Mouse (Mus musculus) adipocyte (in vitro differentiated cells): ENCODE measurements at regions not wholly inside any gene's neighbourhood (a gene's known extent, or its start where the extent isn't known, plus 50 kb on each side); places are given as distances from the start of the nearest gene placed in this dataset.

Source experiments
- DNase-seq: peaks from one replicate; pipeline ENCODE4 v3.0.0-alpha.2; 2016; ENCODE audit warnings: low spot score

DNA sequence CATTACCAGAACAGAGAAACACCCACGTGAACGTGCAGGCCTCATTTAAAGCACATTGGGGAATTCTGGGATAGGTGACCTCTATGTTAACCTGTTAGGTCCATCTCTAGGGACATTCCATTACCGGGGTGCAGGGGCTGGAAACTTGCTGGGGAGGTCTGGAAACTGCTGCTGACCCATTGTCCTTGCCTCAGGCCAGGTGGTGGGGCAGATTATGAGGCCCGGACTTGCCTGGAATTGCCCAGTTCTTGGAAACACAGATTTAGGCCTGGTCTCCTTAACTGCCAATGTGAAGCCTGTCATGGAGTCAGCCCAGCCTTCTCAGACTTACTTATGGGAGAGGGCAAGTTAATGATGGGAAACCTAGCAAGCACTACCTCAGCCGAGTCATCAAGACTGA, 175.3 kb upstream of the Klf7 start:
- DNase-seq = no peak

DNA sequence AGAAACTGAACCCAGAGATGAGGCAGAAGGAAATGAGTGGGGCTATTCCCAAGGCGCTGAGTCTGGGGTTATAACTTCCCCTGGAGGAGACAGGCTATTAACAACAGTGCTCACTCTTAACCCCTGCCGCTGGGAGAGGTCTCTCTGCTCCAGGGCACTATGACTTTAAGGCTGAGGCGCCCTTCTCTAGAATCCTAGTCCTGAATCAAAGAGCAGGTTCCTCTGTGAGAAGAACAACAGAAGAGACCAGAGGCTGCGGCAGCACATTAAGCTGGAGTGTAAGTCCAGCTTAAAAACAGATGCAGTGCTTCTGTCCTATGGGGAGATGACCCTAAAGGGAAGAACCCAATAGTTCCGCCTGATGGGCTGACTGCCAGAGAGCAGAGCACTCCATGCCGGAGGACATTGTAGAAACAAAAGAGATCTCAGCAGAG, 173.4 kb upstream of the Klf7 start:
- no peak for DNase-seq

DNA sequence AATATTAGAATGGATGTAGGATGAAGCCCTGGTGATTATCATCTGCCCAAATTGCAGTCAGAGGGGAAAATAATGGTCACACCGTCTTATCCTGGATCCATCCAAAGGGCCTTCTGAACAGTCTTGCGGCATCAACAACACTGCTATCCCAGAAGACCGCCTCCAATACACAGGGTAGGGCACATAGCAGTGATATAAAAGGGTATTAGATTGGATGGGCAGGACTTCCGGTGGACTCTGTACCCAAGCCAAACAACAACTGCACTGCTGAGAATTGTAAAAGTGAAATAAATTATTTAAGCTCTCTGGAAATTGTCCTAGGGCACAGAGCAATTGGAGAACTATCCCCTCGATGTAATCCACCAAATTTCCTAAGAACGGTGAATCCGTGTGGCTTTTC, 173.0 kb upstream of the Klf7 start:
- DNase-seq = no peak

DNA sequence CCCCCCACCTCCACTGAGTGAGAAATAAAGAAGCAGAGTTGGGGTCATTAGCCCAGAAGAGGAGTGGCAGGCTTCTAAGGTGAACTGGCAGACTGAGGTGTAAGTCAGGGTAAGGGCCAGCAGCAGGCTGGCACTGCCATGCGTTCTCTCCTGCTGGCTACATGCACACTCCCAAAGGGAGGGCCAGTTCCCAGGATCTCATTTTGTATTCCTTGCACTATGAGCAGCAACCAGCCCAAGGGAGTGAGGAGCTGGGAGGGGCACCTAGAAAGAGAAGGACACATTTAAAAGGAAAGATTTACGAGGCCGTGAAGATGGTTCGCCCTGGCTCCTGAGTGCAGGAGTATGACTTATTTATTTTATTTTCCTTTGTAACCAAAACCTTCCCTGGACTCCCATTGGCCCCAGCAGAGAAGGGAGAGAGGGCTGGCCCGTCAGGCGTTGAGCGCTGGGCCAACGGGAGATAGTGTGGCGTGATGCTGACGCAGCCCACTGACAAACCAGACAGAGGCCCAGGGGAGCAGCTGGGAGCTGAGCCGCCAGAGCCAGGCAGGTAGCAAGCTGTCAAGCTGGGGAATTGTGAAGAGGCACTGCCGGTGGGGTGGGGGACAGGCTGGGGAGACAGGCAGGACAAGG, 166.8 kb upstream of the Klf7 start:
- no peak for DNase-seq

DNA sequence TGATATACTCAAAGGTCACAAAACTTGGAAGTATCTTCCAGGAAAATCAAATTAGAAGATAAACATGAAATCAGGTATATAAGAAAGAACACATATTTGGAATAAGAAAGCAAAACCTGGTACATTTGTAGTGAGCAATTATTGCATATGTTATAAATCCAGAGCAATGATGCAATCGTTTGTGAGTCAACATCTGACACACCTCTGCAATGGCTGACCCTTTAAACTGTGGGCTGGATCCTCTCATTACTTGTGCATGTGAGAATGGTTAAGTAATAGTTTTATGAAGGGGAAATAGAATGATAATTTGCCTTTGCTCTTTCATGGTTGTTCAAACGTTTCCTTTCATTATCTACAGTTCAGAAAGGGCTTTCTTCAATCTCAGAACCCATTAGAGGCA, 165.0 kb upstream of the Klf7 start:
- no peak for DNase-seq

DNA sequence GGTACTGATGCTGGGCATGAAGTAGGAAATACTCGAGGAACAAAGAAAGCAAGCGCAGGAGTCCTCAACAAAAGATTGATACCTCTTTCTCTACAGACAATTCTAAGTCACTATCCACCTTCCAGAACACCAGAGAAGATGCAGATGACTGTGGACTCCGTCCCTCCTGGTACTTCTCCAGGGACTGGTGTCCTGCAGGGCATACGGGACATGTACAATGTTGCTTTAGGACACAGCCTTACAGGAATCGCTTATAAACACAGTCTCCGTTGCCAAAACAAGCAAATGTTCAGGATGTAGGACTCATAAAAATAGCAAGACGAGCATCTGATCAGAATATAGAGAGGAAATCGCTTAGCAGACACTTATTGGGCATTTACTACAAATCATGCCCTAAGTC, 162.6 kb upstream of the Klf7 start:
- DNase-seq = no peak

DNA sequence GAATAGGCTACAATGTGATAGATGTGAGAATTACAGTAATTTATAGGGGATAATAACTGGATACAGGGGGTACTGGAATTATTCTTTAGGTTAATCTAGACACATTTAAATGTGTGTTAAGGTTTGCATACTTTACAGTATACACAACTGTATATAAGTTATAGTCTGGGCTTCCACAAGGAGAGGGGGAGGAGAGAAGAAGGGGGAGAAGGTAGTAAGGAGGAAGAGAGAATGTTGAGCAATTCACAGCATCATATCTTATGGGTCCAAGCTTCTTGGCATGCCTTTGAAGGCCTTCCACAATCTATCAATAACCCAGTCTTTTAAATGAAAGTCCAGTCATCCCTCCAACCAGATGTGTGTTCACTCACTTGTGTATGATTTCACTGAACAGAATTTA, 153.8 kb upstream of the Klf7 start:
- DNase-seq = no peak

DNA sequence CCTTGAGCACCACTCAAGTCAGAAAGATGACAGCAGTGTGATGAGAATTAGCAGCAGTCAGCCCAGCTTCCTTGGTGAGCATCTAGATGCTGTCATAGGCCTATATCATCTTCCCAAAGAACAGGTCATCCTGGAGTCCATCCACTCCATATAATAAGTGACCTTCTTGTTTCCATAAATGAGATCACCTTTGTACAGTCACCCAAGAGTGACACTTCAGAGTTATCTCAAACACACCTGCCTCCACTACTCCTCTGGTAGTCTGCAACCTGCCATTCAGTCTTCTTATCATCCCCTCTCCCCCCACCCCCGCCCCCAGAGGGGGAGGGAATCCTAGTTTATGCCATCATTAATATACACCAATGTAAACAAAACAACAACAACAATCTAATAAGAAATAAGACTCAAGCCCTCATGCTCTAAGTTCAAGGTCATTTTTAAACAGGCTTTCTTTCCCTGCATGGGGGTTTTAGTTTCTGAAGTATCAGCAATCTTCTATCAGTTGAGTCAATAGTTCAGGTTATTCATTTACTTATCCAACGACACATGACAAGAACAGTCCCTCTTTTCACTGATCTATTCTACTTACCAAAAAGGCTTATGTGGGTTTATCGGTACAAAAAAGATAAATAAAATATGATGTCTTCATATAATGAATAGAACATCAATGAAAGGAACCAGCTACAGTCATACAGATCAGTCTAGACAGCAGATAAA, 153.2 kb upstream of the Klf7 start:
- no peak for DNase-seq

DNA sequence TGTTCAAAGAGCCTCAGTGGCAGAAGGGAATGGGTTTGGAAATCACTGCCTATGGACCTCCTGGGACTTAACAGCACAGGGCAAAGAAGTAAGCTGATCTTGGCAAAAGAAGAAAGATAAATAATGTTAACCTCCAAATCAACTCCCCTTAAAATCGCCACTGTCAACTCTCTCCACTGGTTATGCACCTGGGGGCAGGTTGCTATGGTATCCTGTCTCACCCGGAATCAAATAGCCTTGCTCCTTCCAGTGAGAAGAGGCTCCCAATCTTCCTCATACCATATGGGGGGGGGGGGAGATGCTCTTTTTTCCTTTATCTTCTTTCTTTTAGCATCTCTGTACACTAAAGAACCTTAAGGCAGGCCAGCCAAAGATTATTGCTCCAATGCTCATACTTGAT, 135.2 kb upstream of the Klf7 start:
- no peak for DNase-seq

DNA sequence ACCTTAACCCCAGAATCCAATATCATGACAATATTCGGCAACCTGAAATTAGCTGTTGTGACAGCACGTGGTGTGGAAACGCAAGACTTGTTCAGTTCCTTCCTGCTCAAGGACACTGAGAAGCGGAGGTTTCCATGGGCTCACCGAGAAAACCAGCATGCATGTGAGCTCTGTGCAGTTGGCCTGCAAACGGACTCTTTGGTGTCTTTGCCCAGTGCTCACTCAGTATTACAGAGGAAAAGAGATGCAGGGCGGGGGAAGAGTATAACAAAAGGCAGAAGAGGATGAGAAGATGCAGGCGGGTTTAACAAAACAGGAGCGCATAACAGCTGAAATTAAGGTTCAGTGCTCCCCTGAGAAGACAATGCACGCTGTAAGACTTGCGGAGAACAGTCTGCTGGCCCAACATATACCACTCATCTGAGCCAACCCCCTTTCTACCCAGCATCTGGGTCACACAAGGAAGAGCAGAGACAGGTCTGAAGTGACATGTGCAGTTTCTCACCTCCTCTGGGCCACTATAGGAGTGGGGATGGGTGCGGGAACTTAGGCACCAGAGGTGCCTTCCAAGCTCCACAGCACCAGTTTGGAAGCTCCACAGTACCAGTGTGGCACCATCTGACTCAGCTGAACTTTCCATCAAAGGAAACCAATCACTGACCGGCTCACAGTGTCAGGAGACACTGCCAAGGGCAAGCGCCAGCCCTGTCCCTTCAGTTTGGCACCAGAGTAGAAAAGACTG, 133.6 kb upstream of the Klf7 start:
- no peak for DNase-seq

DNA sequence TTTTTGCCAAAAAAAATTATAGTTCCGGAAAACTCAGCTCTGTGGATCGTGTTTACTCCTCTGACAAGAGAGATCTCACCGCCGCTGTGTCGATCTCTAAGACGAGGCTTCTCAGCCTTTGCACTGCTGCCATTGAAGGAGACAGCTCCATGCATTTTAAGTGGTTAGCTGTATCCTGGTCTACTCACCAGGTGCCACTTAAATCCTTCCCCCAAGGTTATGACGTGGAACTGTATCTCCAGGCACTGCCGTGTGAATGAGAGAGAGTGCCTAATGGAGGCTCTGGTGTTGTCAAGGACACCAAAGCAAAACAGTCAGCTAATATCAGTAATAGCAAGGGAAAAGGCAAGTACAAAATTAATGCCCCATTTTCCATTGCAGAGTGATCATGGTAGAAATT, 132.6 kb upstream of the Klf7 start:
- DNase-seq = no peak

DNA sequence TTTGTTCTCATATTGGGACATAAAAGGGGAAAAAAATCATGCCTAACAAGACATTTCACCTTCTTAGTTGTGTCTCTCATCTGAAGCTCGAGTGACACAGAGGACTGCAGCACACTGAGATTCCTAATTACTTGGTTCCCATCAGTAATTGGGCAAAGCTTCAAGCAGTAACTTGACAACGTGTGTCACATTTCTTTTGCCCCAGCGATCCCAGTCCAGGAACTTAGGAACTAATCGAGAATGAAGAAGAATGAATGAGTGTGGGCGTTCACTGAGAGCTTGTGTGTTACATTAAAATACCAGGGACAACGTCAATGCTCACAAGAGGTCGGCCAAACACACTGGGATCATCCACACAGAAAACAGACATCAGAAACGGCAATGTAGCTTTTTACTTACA, 131.9 kb upstream of the Klf7 start:
- DNase-seq = no peak

DNA sequence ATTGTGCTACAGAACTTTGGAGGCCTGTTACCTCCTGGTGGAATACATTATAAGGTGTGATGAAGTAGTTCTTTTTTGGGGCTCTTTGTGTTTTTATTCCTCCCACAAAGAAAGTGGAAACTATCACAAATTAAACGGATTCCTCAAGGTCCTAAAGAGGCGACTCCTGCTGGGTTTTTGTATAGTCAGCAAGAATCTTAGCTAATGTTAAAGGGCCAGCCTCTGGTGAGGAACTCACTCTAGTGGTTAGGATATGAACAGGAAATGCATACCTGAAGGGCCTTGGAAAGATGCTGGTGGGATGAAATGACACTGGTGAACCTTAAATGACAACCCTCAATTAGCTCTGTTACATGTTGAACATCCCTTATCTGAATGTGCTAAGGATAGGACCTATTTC, 120.3 kb upstream of the Klf7 start:
- no peak for DNase-seq

DNA sequence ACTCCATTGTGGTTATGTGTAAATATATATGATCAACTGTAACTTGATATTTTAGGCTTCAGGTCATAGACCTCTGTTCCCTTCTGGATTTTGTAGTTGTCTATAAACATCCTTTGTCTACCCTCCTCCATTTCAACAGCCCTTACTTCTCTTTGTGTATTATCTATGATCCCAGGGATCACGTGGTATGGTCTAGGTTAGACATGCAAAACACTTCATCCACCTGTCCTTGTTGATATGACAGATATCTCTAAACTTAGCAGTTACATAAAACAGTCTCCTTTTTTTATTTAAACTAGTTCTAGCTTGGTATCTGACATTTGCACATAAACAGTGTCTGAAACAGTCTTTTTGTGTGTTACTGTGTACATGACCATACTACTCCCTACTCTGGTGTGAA, 107.6 kb upstream of the Klf7 start:
- DNase-seq = no peak

DNA sequence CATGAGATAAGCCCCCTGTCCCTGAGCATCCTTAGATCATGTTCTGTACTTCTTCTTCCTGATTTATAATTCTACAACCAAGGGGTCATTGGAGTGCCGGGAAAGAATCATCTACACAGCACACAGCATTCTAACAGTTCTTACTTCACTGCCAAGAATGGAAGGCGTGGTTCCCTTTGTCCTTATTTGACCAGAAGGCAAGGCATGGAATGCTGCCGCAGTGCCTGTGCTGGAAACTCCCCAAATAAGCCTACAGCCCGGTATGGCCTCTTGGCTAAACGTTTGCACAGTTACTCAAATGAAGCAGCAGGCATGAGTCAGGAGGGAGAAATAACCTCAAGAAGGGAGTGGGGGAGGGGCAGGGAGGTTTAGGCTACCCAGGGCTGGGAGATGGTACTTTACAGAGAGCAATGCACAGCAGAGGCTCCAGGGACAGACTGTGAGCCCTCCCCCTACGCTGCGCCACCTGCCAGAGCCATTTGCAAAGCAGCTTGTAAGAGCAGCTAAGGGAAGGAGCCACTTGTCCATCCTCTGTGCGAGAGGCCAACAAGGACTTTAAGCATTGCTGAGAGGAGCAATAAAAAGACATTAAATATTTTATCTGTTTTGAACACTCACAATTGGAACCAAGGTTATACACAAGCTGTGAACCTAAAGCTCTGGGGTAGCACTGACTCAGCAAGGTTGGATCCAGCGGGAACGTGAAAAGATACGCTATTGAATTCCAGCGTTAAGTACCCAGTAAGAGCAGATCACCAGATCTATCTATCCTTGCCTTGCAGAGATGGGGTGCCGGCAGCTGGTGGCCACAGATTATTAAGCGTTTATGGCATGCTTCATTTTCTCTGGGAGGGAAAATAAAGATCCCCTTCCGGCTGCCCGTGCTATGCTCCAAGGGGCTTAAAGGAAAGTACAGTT, 104.2 kb upstream of the Klf7 start:
- peak; percentile 86 for DNase-seq

DNA sequence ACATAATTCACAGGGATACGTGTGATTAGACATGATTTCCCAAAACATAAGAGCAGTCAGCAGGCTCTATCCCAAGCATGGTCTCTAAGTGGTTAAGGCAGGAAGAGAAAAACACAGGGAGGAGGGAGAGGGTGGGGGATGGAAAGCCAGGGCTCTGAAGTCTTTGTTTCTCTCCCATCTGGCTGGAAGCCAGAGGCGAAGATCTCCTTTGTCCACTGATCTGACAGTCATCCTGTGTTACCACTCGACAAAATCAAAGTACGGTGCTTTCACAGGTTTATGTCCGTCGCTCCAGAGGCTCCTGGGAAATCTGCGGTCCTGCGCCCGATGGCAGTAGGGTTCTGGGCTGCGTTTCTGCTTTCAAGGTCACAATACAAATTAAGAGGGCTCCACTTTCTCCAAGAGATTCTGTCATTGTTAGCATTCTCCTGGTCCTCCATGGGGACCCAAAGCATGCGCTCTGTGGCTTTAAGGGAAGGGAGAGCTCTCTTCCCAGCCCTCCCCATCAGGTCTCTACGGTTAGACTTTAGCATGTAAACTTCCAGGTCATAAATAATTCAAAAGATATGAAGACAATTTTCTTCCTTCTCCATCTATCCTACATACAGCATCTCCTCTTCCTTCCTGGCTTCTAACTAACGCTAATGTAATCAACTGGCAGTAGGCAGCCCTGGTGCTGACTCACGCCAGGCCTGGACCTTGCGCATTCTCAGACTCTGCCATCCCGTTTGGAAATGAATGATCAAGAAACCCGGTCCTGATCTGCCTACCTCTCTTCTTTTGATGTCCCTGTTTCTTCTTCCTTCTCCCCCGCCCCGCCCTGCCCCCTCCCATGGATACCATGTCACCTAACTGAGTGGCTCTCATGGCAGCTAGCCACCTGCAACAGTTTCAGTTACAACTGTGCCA, 102.0 kb upstream of the Klf7 start:
- DNase-seq = no peak

DNA sequence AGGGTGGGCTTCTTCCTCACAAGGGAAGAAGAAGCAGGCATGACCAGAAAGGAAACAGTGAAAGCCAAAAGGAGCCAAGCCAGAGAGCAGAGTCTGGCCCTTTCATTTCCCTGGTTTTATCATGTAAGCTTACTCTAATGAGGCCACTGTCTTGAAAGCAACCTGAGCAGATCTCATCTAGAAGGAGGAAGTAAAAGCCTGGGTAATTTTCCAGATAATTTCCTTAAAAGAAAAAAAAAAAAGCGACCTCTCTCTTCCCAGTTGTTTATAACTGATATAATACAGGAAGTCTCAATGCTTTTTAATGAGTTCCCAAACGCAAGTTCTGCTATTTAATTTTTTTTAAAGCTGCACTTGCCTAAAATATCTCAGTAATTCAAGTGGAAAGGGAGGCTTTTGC, 100.4 kb upstream of the Klf7 start:
- no peak for DNase-seq

DNA sequence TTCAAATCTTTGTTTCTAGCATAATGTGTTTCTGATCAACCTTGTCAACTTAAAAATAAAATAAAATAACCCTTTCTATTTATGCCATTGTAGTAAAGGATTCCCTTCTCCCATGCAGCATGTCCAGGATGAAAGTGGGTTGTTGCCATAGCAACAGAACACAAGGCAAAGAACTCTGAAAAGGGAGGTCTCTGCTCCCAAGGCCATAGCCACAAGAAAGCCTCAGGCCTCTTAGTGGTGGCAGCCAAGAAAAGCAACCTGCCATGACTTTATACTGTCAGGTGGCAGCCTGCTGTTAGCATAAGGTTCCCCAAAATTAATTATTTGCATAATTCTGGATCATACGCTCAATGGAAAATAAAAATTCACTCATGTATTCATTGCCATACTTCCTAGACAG, 98.4 kb upstream of the Klf7 start:
- DNase-seq = no peak

DNA sequence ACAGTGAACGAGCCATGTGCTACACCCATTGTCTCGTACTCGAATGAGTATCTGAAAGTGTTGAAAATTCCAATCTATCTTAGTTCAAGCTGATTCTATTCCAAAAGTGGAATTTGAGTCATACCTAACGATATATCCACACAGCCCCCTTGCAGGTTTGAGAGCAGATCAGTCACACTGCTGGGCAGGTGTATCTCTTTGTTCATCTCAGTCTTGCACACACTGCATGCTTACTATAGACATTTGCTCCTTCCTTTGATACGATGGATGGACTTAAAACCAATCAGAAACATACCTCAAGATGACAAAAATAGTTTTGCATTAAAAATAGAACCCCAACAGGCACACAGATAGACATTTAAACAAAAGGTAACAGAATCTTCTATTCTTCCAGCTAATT, 98.0 kb upstream of the Klf7 start:
- no peak for DNase-seq

DNA sequence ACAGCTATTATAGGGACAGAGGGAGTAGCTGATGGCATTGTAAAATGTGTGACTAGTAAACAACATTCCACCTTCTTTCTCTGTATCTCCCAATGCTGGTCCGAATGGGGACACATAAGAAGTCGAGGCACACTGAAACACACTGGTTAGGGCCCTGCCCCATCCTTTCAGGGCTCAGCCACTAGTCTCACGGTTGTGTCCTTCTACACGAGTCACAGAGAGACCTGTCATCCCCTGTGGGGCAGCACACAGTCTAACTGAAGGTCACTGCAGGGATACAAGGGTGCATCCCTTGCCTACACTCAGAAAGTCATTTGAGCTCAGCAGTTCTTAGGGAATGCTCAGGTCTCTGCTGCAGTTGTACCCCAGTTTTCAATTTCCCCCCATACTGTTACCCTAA, 93.6 kb upstream of the Klf7 start:
- DNase-seq = no peak

DNA sequence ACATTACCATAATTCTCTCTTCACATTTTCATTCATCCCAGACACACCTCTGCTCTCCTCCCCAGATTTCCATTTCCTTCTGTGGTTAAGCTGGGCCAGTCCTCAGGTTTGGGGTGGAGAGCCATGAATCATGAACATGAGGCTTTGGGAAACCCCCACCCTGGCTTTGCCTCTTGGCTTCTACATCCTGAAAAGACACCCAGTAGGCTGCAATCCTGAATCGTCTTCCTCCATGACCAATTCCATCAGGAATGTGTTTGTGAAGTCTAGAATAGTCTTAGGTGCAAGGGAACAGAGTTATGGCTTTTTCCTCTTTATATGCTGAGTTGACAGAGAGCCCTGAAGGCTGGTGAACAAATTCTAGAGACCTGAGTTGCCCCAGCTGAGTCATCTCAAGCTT, 87.0 kb upstream of the Klf7 start:
- no peak for DNase-seq
